Mouse (Mus musculus) brain, embryonic 14.5 days (tissue): ENCODE measurements at regions not wholly inside any gene's neighbourhood (a gene's known extent, or its start where the extent isn't known, plus 50 kb on each side); places are given as distances from the start of the nearest gene placed in this dataset.

Source experiments
- CTCF ChIP-seq: fragments of 200-500 bp; IDR thresholded peaks from 2 replicates; pipeline ENCODE4 v1.5.1; 2012; ENCODE audit warnings: inconsistent platforms, mild to moderate bottlenecking, moderate library complexity, borderline replicate concordance; ENCODE audit not compliant: insufficient read depth, insufficient read length; ENCODE audit errors: extremely low read depth
- POLR2A ChIP-seq: fragments of 200-500 bp; IDR thresholded peaks from 2 replicates; pipeline ENCODE4 v1.6.1; 2012; ENCODE audit warnings: mild to moderate bottlenecking, inconsistent platforms, borderline replicate concordance; ENCODE audit not compliant: poor library complexity, insufficient read depth, insufficient read length, severe bottlenecking; ENCODE audit errors: extremely low read depth

- peak; percentile 15; the same call in 1 of the 2 replicates for TF ChIP-seq CTCF
- no peak for TF ChIP-seq POLR2A
Measured at GRCm38 (mm10) chr19:54783729-54784128, 343.3 kb downstream of the Gpam start.
